Mouse (Mus musculus): ENCODE results near the gene Sytl3. TPM values are rescaled to one million over a fixed set of nuclear protein-coding genes. Genes with fewer than 3 reads are reported as not detected.

Gene Sytl3
- polyA plus RNA-seq, 1 experiment from 2014 or later = 0.13 TPM

DNA sequence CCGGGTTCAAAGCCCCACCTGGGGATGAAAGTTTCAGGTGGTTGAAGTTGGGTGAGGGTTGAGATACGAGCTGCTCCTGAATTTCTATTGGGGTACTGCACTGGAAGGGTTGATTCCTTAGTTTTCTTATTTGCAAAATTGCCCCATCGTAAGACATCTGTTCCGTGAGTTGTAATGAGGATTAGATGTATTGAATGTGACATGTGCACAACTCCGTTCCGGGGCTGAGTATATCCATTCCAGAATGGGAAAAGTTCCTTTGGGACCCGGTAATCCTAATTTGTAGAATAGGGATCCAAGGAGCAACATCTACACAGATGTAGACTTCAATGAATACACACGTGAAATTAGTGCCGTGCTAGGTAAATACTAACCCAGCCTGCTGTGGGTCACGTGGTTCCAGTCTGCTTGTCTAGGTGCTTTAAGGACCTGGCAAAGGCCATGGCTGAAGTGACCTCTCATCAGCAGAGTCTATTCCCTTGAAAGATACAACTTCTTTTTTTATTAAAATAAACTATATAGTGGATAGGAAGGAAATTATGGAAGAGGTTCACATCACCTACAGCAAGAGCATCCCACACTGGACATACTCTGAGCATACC lies 125.0 kb downstream of the Sytl3 start:
- 24% methylated on average over 10 of the region's 10 CpGs for WGBS
- TF ChIP-seq CTCF (IDR thresholded peaks at IDR 0.05; ENCODE audit: low read depth) = no peak
- H3K27ac ChIP-seq (ENCODE audit: low read depth) = no peak overlapping the region
- H3K9me3 ChIP-seq (ENCODE audit: low read depth, low read length) = no peaks in the 10 kb centered on the region
- H3K36me3 ChIP-seq (ENCODE audit: insufficient read depth) = no peaks in the 10 kb centered on the region
- ATAC-seq (ENCODE audit: insufficient read depth) (no peak), DNase-seq (no peak)
- H3K4me1 ChIP-seq (ENCODE audit: insufficient read depth) = peaks cover 17% of the 10 kb centered on the region
- peaks cover 20% of the 10 kb centered on the region for H3K27me3 ChIP-seq (ENCODE audit: insufficient read depth, low read length)
- H3K4me2 ChIP-seq = peak overlapping the region; percentile 74
- peak overlapping the region; percentile 84 for H3K9ac ChIP-seq
- peak overlapping the region; percentile 78 for H3K4me3 ChIP-seq (ENCODE audit: low read depth, low read length)

DNA sequence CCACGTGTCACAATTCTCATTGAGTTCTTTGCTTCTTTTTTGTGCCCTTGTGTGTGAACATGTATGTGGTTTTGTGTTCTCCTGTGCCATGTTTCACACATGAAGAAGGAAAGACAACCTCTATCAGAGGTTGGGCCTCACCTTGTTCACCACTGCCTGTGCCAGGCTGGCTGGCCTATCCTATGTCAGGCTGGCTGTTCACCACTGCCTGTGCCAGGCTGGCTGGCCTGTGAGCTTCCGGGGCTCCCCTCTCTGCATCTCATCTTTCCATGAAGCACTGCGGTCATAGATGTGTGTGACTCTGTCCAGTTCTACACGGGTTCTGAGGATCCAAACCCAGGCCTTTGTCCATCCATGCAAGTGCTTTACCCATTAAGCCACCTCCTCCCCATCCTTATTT lies 128.3 kb downstream of the Sytl3 start:
- ATAC-seq (ENCODE audit: insufficient read depth) (no peak), DNase-seq (no peak)
- TF ChIP-seq CTCF (IDR thresholded peaks at IDR 0.05; ENCODE audit: low read depth) = no peak
- Histone ChIP-seq H3K27me3 (ENCODE audit: insufficient read depth, low read length) (peaks cover 2% of the 10 kb centered on the region; the same call in 1 of the 2 replicates), H3K4me2 (no peak overlapping the region), H3K4me1 (ENCODE audit: insufficient read depth) (peaks cover 7% of the 10 kb centered on the region), H3K4me3 (ENCODE audit: low read depth, low read length) (no peak overlapping the region), H3K9ac (no peak overlapping the region), H3K36me3 (ENCODE audit: insufficient read depth) (no peaks in the 10 kb centered on the region), H3K9me3 (ENCODE audit: low read depth, low read length) (no peaks in the 10 kb centered on the region), H3K27ac (ENCODE audit: low read depth) (no peak overlapping the region)
- 89% methylated on average over 4 of the region's 4 CpGs for WGBS

Other genes with a start within 250 kb of the Sytl3 start
- 579 and 584 TPM in 2 replicates for gene Dynlt1b, start 229.0 kb upstream of the Sytl3 start, polyA plus RNA-seq (2014; fragmentation: Nextera tagmentation; extraction: Ambion mirVana)
- 38.4 and 41.1 TPM in 2 replicates for gene Dynlt1c, start 57.4 kb upstream of the Sytl3 start, polyA plus RNA-seq (2014; fragmentation: Nextera tagmentation; extraction: Ambion mirVana)
- gene Dynlt1f, start 3.2 kb upstream of the Sytl3 start, polyA plus RNA-seq (2014; fragmentation: Nextera tagmentation; extraction: Ambion mirVana) = 317 and 324 TPM in 2 replicates
- gene Ezr, start 123.7 kb downstream of the Sytl3 start, polyA plus RNA-seq (2014; fragmentation: Nextera tagmentation; extraction: Ambion mirVana) = 97.1 and 97.3 TPM in 2 replicates

Data from lung, embryonic 14.5 days (tissue).